Mouse (Mus musculus) stomach, embryonic 16.5 days (tissue): Measurements from ENCODE around the gene Plekha5. TPM values are rescaled to one million over a fixed set of nuclear protein-coding genes. Genes with fewer than 3 reads are reported as not detected.
"Not testable (repeated sequence)": the region's sequence is repeated elsewhere in the genome, so short reads cannot be mapped to it uniquely, and the experiment has no call there.

ENCODE experiments used
- ATAC-seq: fragments of 200-750 bp; cut with Nextera tagmentation; 2 replicates; pipeline ENCODE4 v1.8.0; 2017; ENCODE audit warnings: moderate number of reproducible peaks, moderate TSS enrichment; ENCODE audit not compliant: insufficient read depth, low FRiP score
- H3K27ac ChIP-seq: fragments of 300-500 bp; sonication (generic); 2 replicates; pipeline ENCODE4 v1.5.1; 2014; ENCODE audit warnings: low read length
- H3K27me3 ChIP-seq: fragments of 300-500 bp; sonication (generic); 2 replicates; pipeline ENCODE4 v1.6.1; 2014; ENCODE audit warnings: low read length, control low read depth, mixed read lengths; ENCODE audit not compliant: control insufficient read depth, insufficient read depth
- H3K36me3 ChIP-seq: fragments of 300-500 bp; sonication (generic); 2 replicates; pipeline ENCODE4 v1.6.1; 2014; ENCODE audit warnings: low read length; ENCODE audit not compliant: control insufficient read depth, insufficient read depth
- H3K4me1 ChIP-seq: fragments of 300-500 bp; sonication (generic); 2 replicates; pipeline ENCODE4 v1.6.1; 2014; ENCODE audit warnings: low read length, control low read depth, mixed read lengths; ENCODE audit not compliant: control insufficient read depth, insufficient read depth
- H3K4me2 ChIP-seq: fragments of 300-500 bp; sonication (generic); 2 replicates; pipeline ENCODE4 v1.6.1; 2014; ENCODE audit warnings: low read depth, low read length, mixed read lengths
- H3K4me3 ChIP-seq: fragments of 300-500 bp; sonication (generic); replicated peaks from 2 replicates; pipeline ENCODE4 v1.5.1; 2014; ENCODE audit warnings: mild to moderate bottlenecking, low read length
- H3K9ac ChIP-seq: fragments of 300-500 bp; sonication (generic); 2 replicates; pipeline ENCODE4 v1.6.1; 2014; ENCODE audit warnings: low read length
- H3K9me3 ChIP-seq: fragments of 300-500 bp; sonication (generic); replicated peaks from 2 replicates; pipeline ENCODE4 v1.6.1; 2016; ENCODE audit warnings: low read length, control low read depth; ENCODE audit not compliant: control insufficient read depth
- WGBS: fragments of 180-500 bp; shearing (Covaris S2); extraction: QIAGEN DNeasy Blood & Tissue Kit; methylation state at CpG from one replicate; pipeline ENCODE4 v1.1.7; 2014; 5-methylcytosine and 5-hydroxymethylcytosine counted together
- polyA plus RNA-seq: library from polyadenylated mRNA; unstranded; fragments of >200 nt; fragmentation: Nextera tagmentation; extraction: Ambion mirVana; gene quantifications from 2 replicates; pipeline ENCODE4 v1.2.1, GENCODE M21; 2015

Gene Plekha5
- polyA plus RNA-seq, 1 experiment from 2014 or later = 35.0 TPM

DNA sequence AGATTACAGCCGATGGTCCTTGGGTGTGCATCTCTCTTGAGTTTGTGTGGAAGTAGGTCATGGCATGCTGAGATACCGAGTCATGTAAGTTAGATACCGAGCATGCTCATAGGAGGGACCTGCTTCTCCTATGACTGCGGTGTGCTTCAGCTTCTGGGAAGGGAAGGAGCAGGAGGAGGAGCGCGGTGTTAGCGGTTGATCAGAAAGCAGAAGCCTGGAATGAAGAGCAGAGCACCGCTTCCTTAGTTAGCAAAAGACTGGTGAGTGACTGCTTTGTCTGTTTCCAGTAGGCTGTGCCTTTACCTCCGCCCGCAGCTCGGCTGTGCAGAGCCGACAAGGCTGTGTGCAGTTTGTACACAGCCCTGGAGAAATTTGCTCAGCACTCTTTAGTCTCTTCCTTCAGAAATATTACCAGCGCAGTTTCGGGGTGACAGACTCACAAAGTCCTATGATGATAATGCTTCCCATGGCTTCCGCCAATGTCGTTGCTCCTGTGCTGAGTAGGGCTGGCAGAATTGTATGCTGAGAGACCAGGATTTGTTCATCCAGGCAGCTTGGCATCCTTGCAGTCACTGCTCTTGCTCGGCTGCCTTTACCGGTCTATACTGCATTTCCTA is 67.2 kb downstream of the Plekha5 start:
- Histone ChIP-seq H3K4me3 (no peak overlapping the region), H3K9me3 (no peaks in the 10 kb centered on the region), H3K36me3 (0 out of 2 replicates have a peak, but pooled peaks cover 3% of the 10 kb centered on the region), H3K4me2 (peak overlapping the region; percentile 33; the same call in 1 of the 2 replicates), H3K4me1 (peaks cover 28% of the 10 kb centered on the region), H3K9ac (peak overlapping the region; percentile 44), H3K27me3 (no peaks in the 10 kb centered on the region), H3K27ac (0 out of 2 replicates have a peak overlapping the region, but pooled peaks have one; percentile 22)
- WGBS = 56% methylated on average over 18 of the region's 18 CpGs
- ATAC-seq = no peak

DNA sequence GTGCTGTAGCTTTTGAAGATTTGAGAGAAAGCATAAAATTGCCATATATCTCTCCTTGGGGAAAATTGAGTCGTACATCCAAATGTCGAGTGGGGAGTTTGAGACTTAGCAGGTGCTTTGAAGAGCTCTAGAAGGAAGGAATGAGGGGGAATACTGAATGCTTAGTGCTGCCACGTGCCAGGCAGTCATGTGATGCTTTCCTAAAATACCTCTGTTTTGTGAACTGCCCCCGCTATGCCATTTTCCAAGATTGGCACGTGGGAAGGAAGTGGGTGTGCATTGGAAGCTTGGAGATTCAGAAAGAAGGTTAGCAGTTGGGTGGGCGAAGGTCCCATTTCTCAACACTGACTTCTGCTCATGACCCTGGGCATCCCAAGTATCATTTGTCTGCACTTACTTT is 68.2 kb downstream of the Plekha5 start:
- H3K9me3 ChIP-seq = no peaks in the 10 kb centered on the region
- no peak overlapping the region for H3K4me2 ChIP-seq
- no peak overlapping the region for H3K27ac ChIP-seq
- 0 out of 2 replicates have a peak, but pooled peaks cover 3% of the 10 kb centered on the region for H3K36me3 ChIP-seq
- no peak overlapping the region for H3K9ac ChIP-seq
- ATAC-seq = no peak
- H3K27me3 ChIP-seq = no peaks in the 10 kb centered on the region
- no peak overlapping the region for H3K4me3 ChIP-seq
- H3K4me1 ChIP-seq = peaks cover 23% of the 10 kb centered on the region
- 51% methylated on average over 6 of the region's 6 CpGs for WGBS

DNA sequence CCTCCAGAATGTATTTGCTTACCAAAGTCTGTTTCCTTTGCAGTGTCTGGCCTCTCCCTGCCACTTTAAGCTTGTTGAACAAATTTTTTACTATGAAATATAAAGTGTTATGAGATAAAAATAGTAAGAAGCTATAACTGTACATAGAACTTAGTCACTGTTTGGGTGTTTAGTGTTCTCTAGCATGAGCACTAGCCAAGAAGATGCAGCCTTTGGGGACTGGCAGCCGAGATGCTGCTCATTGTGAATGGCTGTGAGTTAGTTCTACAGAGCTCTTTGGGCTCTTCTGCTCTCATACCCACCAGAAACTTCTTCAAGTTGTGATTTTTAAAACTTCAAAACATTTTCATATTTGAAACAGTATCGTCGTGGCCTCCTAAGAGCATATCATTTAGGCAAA is 74.2 kb downstream of the Plekha5 start:
- H3K27me3 ChIP-seq = no peaks in the 10 kb centered on the region
- H3K27ac ChIP-seq = no peak overlapping the region
- no peaks in the 10 kb centered on the region for H3K9me3 ChIP-seq
- 0 out of 2 replicates have a peak, but pooled peaks cover under 1% of the 10 kb centered on the region for H3K36me3 ChIP-seq
- no peaks in the 10 kb centered on the region; the same call in 1 of the 2 replicates for H3K4me1 ChIP-seq
- no peak for ATAC-seq
- 62% methylated on average over 3 of the region's 3 CpGs for WGBS
- H3K9ac ChIP-seq = no peak overlapping the region
- no peak overlapping the region for H3K4me3 ChIP-seq
- no peak overlapping the region for H3K4me2 ChIP-seq

GRCm38 (mm10) chr6:140498958-140499357 is 75.1 kb downstream of the Plekha5 start:
- WGBS = 58% methylated on average over 4 of the region's 4 CpGs
- H3K4me1 ChIP-seq = no peaks in the 10 kb centered on the region; the same call in 1 of the 2 replicates

GRCm38 (mm10) chr6:140500829-140501228 is 77.0 kb downstream of the Plekha5 start:
- H3K4me1 ChIP-seq, H3K4me3 ChIP-seq, H3K9me3 ChIP-seq, H3K27me3 ChIP-seq, ATAC-seq, H3K4me2 ChIP-seq, H3K27ac ChIP-seq, H3K36me3 ChIP-seq, H3K9ac ChIP-seq: not testable (repeated sequence)
- WGBS = 61% methylated on average over 1 of the region's 1 CpGs

More at GRCm38 (mm10) chr6:140498958-140499357, 75.1 kb downstream of the Plekha5 start:
- no peak for ATAC-seq
- Histone ChIP-seq H3K4me2 (no peak overlapping the region), H3K36me3 (no peaks in the 10 kb centered on the region), H3K9me3 (no peaks in the 10 kb centered on the region), H3K9ac (no peak overlapping the region), H3K4me3 (no peak overlapping the region), H3K27ac (no peak overlapping the region), H3K27me3 (no peaks in the 10 kb centered on the region)

GRCm38 (mm10) chr6:140501841-140502240 is 78.0 kb downstream of the Plekha5 start:
- WGBS = 86% methylated on average over 7 of the region's 7 CpGs

DNA sequence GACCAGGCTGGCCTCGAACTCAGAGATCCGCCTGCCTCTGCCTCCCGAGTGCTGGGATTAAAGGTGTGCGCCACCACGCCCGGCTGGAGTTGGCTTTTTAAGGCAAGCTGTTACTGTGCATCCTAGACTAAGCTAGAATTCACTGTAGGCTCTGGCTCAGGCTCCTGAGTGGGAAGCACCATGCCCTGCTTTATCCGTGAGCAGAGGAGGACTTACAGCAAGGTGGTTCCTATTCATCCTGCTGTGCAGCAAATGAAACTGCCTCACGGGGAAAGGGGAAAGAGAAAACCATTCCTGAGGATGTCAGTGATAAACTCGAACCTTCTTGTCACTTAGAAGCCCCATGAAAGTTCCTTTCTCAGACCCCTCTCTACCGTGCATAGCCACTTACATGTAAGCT is 80.9 kb downstream of the Plekha5 start:
- 83% methylated on average over 10 of the region's 10 CpGs for WGBS
- Histone ChIP-seq H3K27ac (no peak overlapping the region), H3K9me3 (no peaks in the 10 kb centered on the region), H3K9ac (no peak overlapping the region), H3K36me3 (no peaks in the 10 kb centered on the region), H3K27me3 (no peaks in the 10 kb centered on the region), H3K4me2 (no peak overlapping the region), H3K4me3 (no peak overlapping the region), H3K4me1 (peaks cover 30% of the 10 kb centered on the region)
- ATAC-seq = no peak

More at GRCm38 (mm10) chr6:140501841-140502240, 78.0 kb downstream of the Plekha5 start:
- Histone ChIP-seq H3K36me3 (no peaks in the 10 kb centered on the region), H3K27me3 (no peaks in the 10 kb centered on the region), H3K4me2 (no peak overlapping the region), H3K27ac (no peak overlapping the region), H3K4me1 (peaks cover 18% of the 10 kb centered on the region), H3K4me3 (no peak overlapping the region), H3K9ac (no peak overlapping the region), H3K9me3 (no peaks in the 10 kb centered on the region)
- ATAC-seq = no peak

DNA sequence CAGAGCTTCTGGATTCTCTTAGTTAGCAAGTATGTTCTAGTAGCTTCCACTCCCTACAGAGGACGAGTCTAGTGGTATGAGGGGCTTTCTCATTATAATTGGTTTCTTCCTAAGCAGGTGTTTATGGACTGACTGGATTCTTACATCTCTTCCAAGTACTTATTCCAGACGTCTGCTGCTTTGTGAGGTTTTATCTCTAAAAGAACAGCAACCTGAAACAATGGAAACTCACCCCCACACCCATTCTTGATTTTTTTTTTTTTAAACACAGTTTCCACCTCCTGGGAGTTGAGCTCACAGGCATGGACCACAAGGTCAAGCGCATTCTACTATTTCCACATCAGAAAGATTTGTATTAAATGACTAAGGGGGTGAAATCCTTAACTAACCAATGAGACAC is 83.8 kb downstream of the Plekha5 start:
- WGBS = 53% methylated on average over 3 of the region's 3 CpGs

GRCm38 (mm10) chr6:140508475-140509150 is 84.8 kb downstream of the Plekha5 start:
- Histone ChIP-seq H3K4me1 (peaks cover 34% of the 10 kb centered on the region), H3K9ac (no peak overlapping the region), H3K4me3 (no peak overlapping the region), H3K36me3 (no peaks in the 10 kb centered on the region), H3K4me2 (no peak overlapping the region), H3K9me3 (no peaks in the 10 kb centered on the region), H3K27ac (peak overlapping the region; percentile 15; the same call in 1 of the 2 replicates), H3K27me3 (no peaks in the 10 kb centered on the region)
- peak; percentile 63; the same call in 1 of the 2 replicates for ATAC-seq
- WGBS = 77% methylated on average over 13 of the region's 13 CpGs

More for the DNA sequence above, 83.8 kb downstream of the Plekha5 start:
- Histone ChIP-seq H3K36me3 (no peaks in the 10 kb centered on the region), H3K4me3 (no peak overlapping the region), H3K9ac (no peak overlapping the region), H3K27me3 (no peaks in the 10 kb centered on the region), H3K9me3 (no peaks in the 10 kb centered on the region), H3K27ac (no peak overlapping the region), H3K4me1 (peaks cover 30% of the 10 kb centered on the region), H3K4me2 (no peak overlapping the region)
- ATAC-seq = no peak
